Mouse (Mus musculus) hindbrain, embryonic 16.5 days (tissue): ENCODE data around the gene Zfp36l1. TPM values are rescaled to one million over a fixed set of nuclear protein-coding genes. Genes with fewer than 3 reads are reported as not detected.
"Not testable (repeated sequence)": the region's sequence is repeated elsewhere in the genome, so short reads cannot be mapped to it uniquely, and the experiment has no call there.

ENCODE experiments used
- ATAC-seq: fragments of 200-750 bp; cut with Nextera tagmentation; 2 replicates; pipeline ENCODE4 v1.8.0; 2017; ENCODE audit warnings: moderate TSS enrichment, moderate library complexity
- H3K27ac ChIP-seq: fragments of 300-500 bp; sonication (generic); 2 replicates; pipeline ENCODE4 v1.5.1; 2014; ENCODE audit warnings: low read depth, mild to moderate bottlenecking, control low read depth, low read length, moderate library complexity
- H3K27me3 ChIP-seq: fragments of 300-500 bp; sonication (generic); replicated peaks from 2 replicates; pipeline ENCODE4 v1.6.1; 2014; ENCODE audit warnings: low read length; ENCODE audit not compliant: control insufficient read depth, insufficient read depth
- H3K36me3 ChIP-seq: fragments of 300-500 bp; sonication (generic); 2 replicates; pipeline ENCODE4 v1.6.1; 2014; ENCODE audit warnings: mild to moderate bottlenecking, low read length, moderate library complexity, mixed read lengths; ENCODE audit not compliant: control insufficient read depth, insufficient read depth
- H3K4me1 ChIP-seq: fragments of 300-500 bp; sonication (generic); 2 replicates; pipeline ENCODE4 v1.6.1; 2014; ENCODE audit warnings: low read depth, low read length; ENCODE audit not compliant: control insufficient read depth, insufficient read depth
- H3K4me2 ChIP-seq: fragments of 300-500 bp; sonication (generic); 2 replicates; pipeline ENCODE4 v1.6.1; 2014; ENCODE audit warnings: mild to moderate bottlenecking, low read length, control low read depth, moderate library complexity
- H3K4me3 ChIP-seq: fragments of 300-500 bp; sonication (generic); 2 replicates; pipeline ENCODE4 v1.5.1; 2014; ENCODE audit warnings: mild to moderate bottlenecking, low read length, control low read depth, moderate library complexity
- H3K9ac ChIP-seq: fragments of 300-500 bp; sonication (generic); 2 replicates; pipeline ENCODE4 v1.6.1; 2014; ENCODE audit warnings: low read depth, mild to moderate bottlenecking, control low read depth, low read length, moderate library complexity
- H3K9me3 ChIP-seq: fragments of 300-500 bp; sonication (generic); 2 replicates; pipeline ENCODE4 v1.6.1; 2014; ENCODE audit warnings: mild to moderate bottlenecking, low read length, moderate library complexity; ENCODE audit not compliant: control insufficient read depth
- WGBS: fragments of 180-500 bp; shearing (Covaris S2); extraction: QIAGEN DNeasy Blood & Tissue Kit; methylation state at CpG from one replicate; pipeline ENCODE4 v1.1.7; 2014; 5-methylcytosine and 5-hydroxymethylcytosine counted together
- polyA plus RNA-seq: library from polyadenylated mRNA; unstranded; fragments of >200 nt; fragmentation: Nextera tagmentation; extraction: Ambion mirVana; gene quantifications from 2 replicates; pipeline ENCODE4 v1.2.1, GENCODE M21; 2015

Gene Zfp36l1
- polyA plus RNA-seq, 1 experiment from 2014 or later = 38.0 TPM

- Histone ChIP-seq H3K27ac (peak overlapping the region; percentile 86), H3K27me3 (peaks cover 8% of the 10 kb centered on the region), H3K36me3 (no peaks in the 10 kb centered on the region), H3K4me1 (peaks cover 22% of the 10 kb centered on the region), H3K9ac (peak overlapping the region; percentile 86), H3K4me2 (peak overlapping the region; percentile 97), H3K4me3 (peak overlapping the region; percentile 74), H3K9me3 (no peaks in the 10 kb centered on the region)
- under 1% methylated on average over 51 of the region's 51 CpGs for WGBS
- ATAC-seq = no peak
Observed at GRCm38 (mm10) chr12:80114031-80114891, 1.4 kb upstream of the Zfp36l1 start.

GRCm38 (mm10) chr12:80113586-80114021 is 791 bp upstream of the Zfp36l1 start:
- under 1% methylated on average over 22 of the region's 22 CpGs for WGBS
- no peak for ATAC-seq

GRCm38 (mm10) chr12:80112071-80112660 is 647 bp downstream of the Zfp36l1 start:
- WGBS = under 1% methylated on average over 26 of the region's 26 CpGs
- H3K4me2 ChIP-seq = peak overlapping the region; percentile 13; the same call in 1 of the 2 replicates
- no peaks in the 10 kb centered on the region for H3K9me3 ChIP-seq
- H3K4me1 ChIP-seq = peaks cover 22% of the 10 kb centered on the region
- H3K9ac ChIP-seq = peak overlapping the region; percentile 77
- peak overlapping the region; percentile 74 for H3K4me3 ChIP-seq
- no peak for ATAC-seq
- peak overlapping the region; percentile 85 for H3K27ac ChIP-seq
- H3K36me3 ChIP-seq = no peaks in the 10 kb centered on the region
- H3K27me3 ChIP-seq = peaks cover 8% of the 10 kb centered on the region

More at GRCm38 (mm10) chr12:80113586-80114021, 791 bp upstream of the Zfp36l1 start:
- H3K36me3 ChIP-seq = no peaks in the 10 kb centered on the region
- H3K4me2 ChIP-seq = peak overlapping the region; percentile 97
- H3K4me3 ChIP-seq = peak overlapping the region; percentile 74
- no peaks in the 10 kb centered on the region for H3K9me3 ChIP-seq
- peak overlapping the region; percentile 86 for H3K9ac ChIP-seq
- peak overlapping the region; percentile 86 for H3K27ac ChIP-seq
- H3K27me3 ChIP-seq = peaks cover 8% of the 10 kb centered on the region
- H3K4me1 ChIP-seq = peaks cover 22% of the 10 kb centered on the region

- H3K4me2 ChIP-seq = peak overlapping the region; percentile 87
- no peaks in the 10 kb centered on the region for H3K9me3 ChIP-seq
- peaks cover 8% of the 10 kb centered on the region for H3K27me3 ChIP-seq
- peak overlapping the region; percentile 85 for H3K27ac ChIP-seq
- peaks cover 18% of the 10 kb centered on the region for H3K4me1 ChIP-seq
- H3K9ac ChIP-seq = peak overlapping the region; percentile 77
- under 1% methylated on average over 29 of the region's 29 CpGs for WGBS
- H3K4me3 ChIP-seq = peak overlapping the region; percentile 74
- ATAC-seq = no peak
- H3K36me3 ChIP-seq = no peaks in the 10 kb centered on the region
Observed at GRCm38 (mm10) chr12:80111131-80112070, 1.4 kb downstream of the Zfp36l1 start.

- no peaks in the 10 kb centered on the region for H3K36me3 ChIP-seq
- 2% methylated on average over 9 of the region's 9 CpGs for WGBS
- no peaks in the 10 kb centered on the region for H3K9me3 ChIP-seq
- H3K4me3 ChIP-seq = peak overlapping the region; percentile 74
- peaks cover 8% of the 10 kb centered on the region for H3K27me3 ChIP-seq
- ATAC-seq = no peak; the same call in 1 of the 2 replicates
- peak overlapping the region; percentile 77 for H3K9ac ChIP-seq
- peak overlapping the region; percentile 85 for H3K27ac ChIP-seq
- peak overlapping the region; percentile 87 for H3K4me2 ChIP-seq
- H3K4me1 ChIP-seq = peaks cover 14% of the 10 kb centered on the region
Observed at GRCm38 (mm10) chr12:80110546-80110870, 2.3 kb downstream of the Zfp36l1 start.

- Histone ChIP-seq H3K36me3 (no peaks in the 10 kb centered on the region), H3K27me3 (peaks cover 8% of the 10 kb centered on the region), H3K4me2 (peak overlapping the region; percentile 87), H3K4me3 (peak overlapping the region; percentile 74), H3K9me3 (no peaks in the 10 kb centered on the region), H3K9ac (peak overlapping the region; percentile 77), H3K4me1 (peaks cover 14% of the 10 kb centered on the region), H3K27ac (peak overlapping the region; percentile 85)
- 2% methylated on average over 53 of the region's 53 CpGs for WGBS
- ATAC-seq = peak; percentile 6; the same call in 1 of the 2 replicates
Observed at GRCm38 (mm10) chr12:80109753-80110545, 2.9 kb downstream of the Zfp36l1 start.

- WGBS = 6% methylated on average over 11 of the region's 11 CpGs
- peak; percentile 48 for ATAC-seq
- Histone ChIP-seq H3K4me3 (peak overlapping the region; percentile 74), H3K4me2 (peak overlapping the region; percentile 87), H3K27ac (peak overlapping the region; percentile 85), H3K9ac (peak overlapping the region; percentile 77)
- not testable (repeated sequence) for H3K9me3 ChIP-seq, H3K27me3 ChIP-seq, H3K4me1 ChIP-seq, H3K36me3 ChIP-seq
Observed at GRCm38 (mm10) chr12:80108896-80109668, 3.7 kb downstream of the Zfp36l1 start.
